Mouse (Mus musculus) lung, postnatal 14 days (tissue): ENCODE results near the gene Tmem201.
"Not testable (repeated sequence)": the region's sequence is repeated elsewhere in the genome, so short reads cannot be mapped to it uniquely, and the experiment has no call there.

Source experiments
- DNase-seq: peaks from one replicate; pipeline ENCODE4 v3.0.0; 2021

Tmem201 gene

GRCm38 (mm10) chr4:149737383-149738324 is at the start of gene Tmem201:
Gene Tmem201 (minus strand): TSS chr4:149738044.
- DNase-seq, result peak; percentile 97

GRCm38 (mm10) chr4:149784901-149785300 is 47.1 kb upstream of the Tmem201 start:
- DNase-seq, result no peak

DNA sequence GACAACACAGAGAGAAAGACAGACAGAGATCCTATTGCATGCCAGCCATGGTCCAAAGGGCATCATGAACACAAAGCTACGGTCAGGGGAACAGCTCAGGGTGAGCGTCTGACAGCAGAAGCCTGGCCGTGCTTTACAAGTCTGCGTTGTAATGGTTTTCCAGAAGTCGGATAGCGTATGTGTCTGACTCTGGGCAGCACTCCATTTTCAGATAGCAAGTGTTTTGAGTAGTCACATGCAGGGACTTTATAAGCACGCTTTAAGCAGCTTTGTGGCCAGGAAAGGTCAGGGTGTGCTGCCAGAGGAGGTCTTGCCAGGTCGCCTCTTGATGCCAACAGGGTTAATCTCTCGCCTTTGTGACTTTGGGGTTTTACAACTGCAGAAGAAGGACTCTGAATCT is 46.5 kb upstream of the Tmem201 start:
- no peak for DNase-seq

- DNase-seq, result no peak
Measured at GRCm38 (mm10) chr4:149782975-149783374, 45.1 kb upstream of the Tmem201 start.

GRCm38 (mm10) chr4:149780565-149781356 is 42.9 kb upstream of the Tmem201 start:
- DNase-seq, result no peak

DNA sequence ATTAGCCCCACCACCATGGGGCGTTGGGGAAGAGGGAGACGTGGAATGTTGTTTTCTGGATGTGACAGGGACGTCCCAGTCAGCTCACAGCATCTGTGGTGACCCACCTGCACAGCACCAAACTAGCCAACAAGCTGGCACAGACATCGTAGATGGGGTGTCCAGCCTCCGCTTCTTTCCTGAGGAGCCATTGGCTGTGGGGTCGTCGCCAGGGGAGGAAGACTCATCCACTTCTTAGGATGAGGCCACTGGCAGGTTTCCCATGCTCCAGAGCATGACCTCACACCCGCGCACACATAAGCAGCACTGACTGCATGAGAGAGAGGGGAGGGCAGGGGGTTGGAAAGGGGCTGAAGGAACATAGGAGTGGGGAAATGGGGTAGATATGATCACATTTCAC is 42.1 kb upstream of the Tmem201 start:
- DNase-seq, result no peak

GRCm38 (mm10) chr4:149777126-149777525 is 39.3 kb upstream of the Tmem201 start:
- no peak for DNase-seq

DNA sequence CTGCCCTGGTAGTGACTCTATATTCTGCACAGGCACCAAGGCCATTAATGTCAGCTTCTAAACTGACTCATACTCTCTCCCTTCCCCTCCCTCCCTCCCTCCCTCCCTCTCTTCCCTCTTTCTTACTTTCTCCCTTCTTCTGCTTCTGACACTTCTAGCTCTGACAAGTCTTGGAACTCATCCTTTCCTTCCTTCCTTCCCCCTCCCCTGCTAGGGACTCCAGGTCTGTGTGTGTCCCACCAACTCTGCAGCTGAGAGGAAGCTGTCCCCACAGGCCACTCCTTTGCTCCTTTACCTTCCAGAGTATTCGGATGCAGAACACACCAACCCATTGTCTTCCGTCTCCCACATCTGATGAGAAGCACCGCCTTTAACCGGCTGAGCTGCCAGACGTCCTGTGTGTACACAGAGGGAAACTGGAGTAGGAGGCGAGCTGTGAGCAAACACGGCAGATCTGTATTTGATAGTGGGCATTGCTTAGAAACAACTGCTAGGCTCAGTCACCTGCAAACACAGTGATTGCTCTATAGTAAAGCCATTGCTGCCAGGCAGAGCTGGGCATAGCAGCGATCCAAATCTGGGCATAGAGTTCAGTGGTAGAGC is 38.0 kb upstream of the Tmem201 start:
- no peak for DNase-seq

GRCm38 (mm10) chr4:149775330-149775729 is 37.5 kb upstream of the Tmem201 start:
- DNase-seq, result no peak

- DNase-seq, result peak; percentile 97
Measured at GRCm38 (mm10) chr4:149774094-149774470, 36.2 kb upstream of the Tmem201 start, which contains the start of gene Slc25a33. Gene Slc25a33 (minus strand): TSS chr4:149774277.

- DNase-seq, result no peak
Measured at GRCm38 (mm10) chr4:149773408-149774093, 35.7 kb upstream of the Tmem201 start.

DNA sequence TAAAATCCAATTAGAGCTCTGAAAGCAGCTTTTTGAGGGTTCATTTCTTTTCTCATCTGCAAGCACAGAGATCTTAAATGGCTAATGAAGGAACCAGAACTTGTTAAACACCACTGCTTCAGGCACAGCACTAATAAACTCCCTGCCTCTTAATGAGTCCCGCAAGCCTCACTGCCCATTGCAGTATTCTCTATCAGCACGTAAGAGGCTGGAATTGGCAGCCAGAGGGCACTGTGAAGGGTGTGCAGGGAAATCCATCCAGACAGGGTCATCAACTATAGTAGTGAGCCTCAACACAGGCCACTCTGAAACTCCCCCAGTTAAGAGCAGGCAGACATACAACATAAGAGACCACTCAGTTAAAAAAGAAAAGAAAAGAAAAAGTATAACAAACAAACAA is 34.5 kb upstream of the Tmem201 start:
- no peak for DNase-seq

DNA sequence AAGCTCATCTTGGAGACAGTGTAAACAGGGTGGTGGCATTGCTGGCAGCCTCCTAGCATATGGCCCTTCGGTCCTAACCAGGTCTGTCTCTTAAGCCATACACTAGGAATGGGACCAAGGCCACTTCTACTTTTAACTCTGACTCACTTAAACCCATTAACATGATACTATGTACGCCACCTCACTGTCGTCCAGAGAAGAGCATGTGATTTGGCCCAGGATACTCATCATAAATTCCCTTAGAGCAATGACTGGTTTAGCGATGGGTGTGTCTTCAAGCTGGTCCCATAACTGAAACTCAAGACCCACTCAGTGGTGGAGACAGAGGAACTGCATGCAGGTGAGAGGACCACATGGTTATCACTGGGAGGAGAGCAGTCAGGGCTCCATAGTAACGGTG is 27.4 kb upstream of the Tmem201 start:
- DNase-seq, result no peak

- DNase-seq, result no peak
Measured at GRCm38 (mm10) chr4:149763335-149763734, 25.5 kb upstream of the Tmem201 start.

GRCm38 (mm10) chr4:149759517-149759916 is 21.7 kb upstream of the Tmem201 start:
- no peak for DNase-seq

GRCm38 (mm10) chr4:149758423-149758822 is 20.6 kb upstream of the Tmem201 start:
- DNase-seq, result no peak

- DNase-seq, result not testable (repeated sequence)
Measured at GRCm38 (mm10) chr4:149756546-149756945, 18.7 kb upstream of the Tmem201 start.

- no peak for DNase-seq
Measured at GRCm38 (mm10) chr4:149752836-149753235, 15.0 kb upstream of the Tmem201 start.

GRCm38 (mm10) chr4:149752124-149752799 is 14.4 kb upstream of the Tmem201 start:
- peak; percentile 72 for DNase-seq

DNA sequence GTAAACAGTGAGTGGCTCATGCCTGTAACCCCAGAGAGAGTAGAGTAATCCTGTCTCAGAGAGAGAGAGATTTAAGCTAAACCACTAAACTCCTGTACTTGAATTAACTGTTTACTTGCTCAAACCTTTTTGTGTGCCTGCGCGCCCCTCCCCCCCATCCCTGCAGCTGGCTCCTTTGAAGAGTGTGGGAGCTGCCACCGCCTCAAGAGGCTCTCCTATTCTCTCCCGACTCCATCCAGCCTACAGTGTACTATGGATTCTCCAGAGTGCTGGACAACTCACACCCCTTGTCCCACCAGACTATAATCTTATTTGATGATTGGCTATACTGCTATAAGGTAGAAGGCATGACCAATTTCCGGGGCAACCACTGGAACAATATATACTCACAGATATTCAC is 12.8 kb upstream of the Tmem201 start:
- DNase-seq, result no peak

- DNase-seq, result not testable (repeated sequence)
Measured at GRCm38 (mm10) chr4:149749663-149750015, 11.8 kb upstream of the Tmem201 start.

- no peak for DNase-seq
Measured at GRCm38 (mm10) chr4:149749003-149749662, 11.3 kb upstream of the Tmem201 start.
